Mouse (Mus musculus): ENCODE measurements around the gene Ssrp1. TPM values are rescaled to one million over a fixed set of nuclear protein-coding genes. Genes with fewer than 3 reads are reported as not detected.

Ssrp1 gene
- polyA plus RNA-seq, 1 experiment: 47.2 TPM

- TF ChIP-seq CTCF (IDR thresholded peaks at IDR 0.05; ENCODE audit: extremely low read depth, insufficient read length, insufficient replicate concordance, low read depth, low read length): no peak
- TF ChIP-seq POLR2A (IDR thresholded peaks at IDR 0.05; ENCODE audit: low read depth, low read length): no peak
- 7% methylated on average over 11 of the region's 11 CpGs for WGBS
- Histone ChIP-seq H3K4me3 (ENCODE audit: low read depth, low read length) (peak overlapping the region; percentile 89), H3K4me1 (ENCODE audit: control insufficient read depth, insufficient read depth, insufficient read length, low read length) (peaks cover 8% of the 10 kb centered on the region; the same call in 1 of the 2 replicates), H3K27ac (ENCODE audit: insufficient read depth, low read depth, low read length) (no peak overlapping the region), H3K36me3 (ENCODE audit: control insufficient read depth, insufficient read depth, low read length) (peaks cover 21% of the 10 kb centered on the region), H3K27me3 (ENCODE audit: control insufficient read depth, insufficient read depth, low read length) (no peaks in the 10 kb centered on the region)
Measured at GRCm38 (mm10) chr2:85036507-85037046, 457 bp upstream of the Ssrp1 start.

- 81% methylated on average over 13 of the region's 13 CpGs for WGBS
- Histone ChIP-seq H3K36me3 (ENCODE audit: control insufficient read depth, insufficient read depth, low read length) (peaks cover 38% of the 10 kb centered on the region), H3K27ac (ENCODE audit: insufficient read depth, low read depth, low read length) (no peak overlapping the region), H3K4me3 (ENCODE audit: low read depth, low read length) (no peak overlapping the region), H3K27me3 (ENCODE audit: control insufficient read depth, insufficient read depth, low read length) (no peaks in the 10 kb centered on the region), H3K4me1 (ENCODE audit: control insufficient read depth, insufficient read depth, insufficient read length, low read length) (peaks cover 8% of the 10 kb centered on the region; the same call in 1 of the 2 replicates)
- TF ChIP-seq POLR2A (IDR thresholded peaks at IDR 0.05; ENCODE audit: low read depth, low read length) (no peak), CTCF (IDR thresholded peaks at IDR 0.05; ENCODE audit: extremely low read depth, insufficient read length, insufficient replicate concordance, low read depth, low read length) (no peak)
Measured at GRCm38 (mm10) chr2:85038336-85038735, 1.3 kb downstream of the Ssrp1 start.

- WGBS: 86% methylated on average over 7 of the region's 7 CpGs
- no peaks in the 10 kb centered on the region for H3K27me3 ChIP-seq (ENCODE audit: control insufficient read depth, insufficient read depth, low read length)
- peaks cover 6% of the 10 kb centered on the region; the same call in 1 of the 2 replicates for H3K4me1 ChIP-seq (ENCODE audit: control insufficient read depth, insufficient read depth, insufficient read length, low read length)
- no peak for TF ChIP-seq POLR2A (IDR thresholded peaks at IDR 0.05; ENCODE audit: low read depth, low read length)
- TF ChIP-seq CTCF (IDR thresholded peaks at IDR 0.05; ENCODE audit: extremely low read depth, insufficient read length, insufficient replicate concordance, low read depth, low read length): no peak
- peaks cover 60% of the 10 kb centered on the region for H3K36me3 ChIP-seq (ENCODE audit: control insufficient read depth, insufficient read depth, low read length)
- no peak overlapping the region for H3K4me3 ChIP-seq (ENCODE audit: low read depth, low read length)
- H3K27ac ChIP-seq (ENCODE audit: insufficient read depth, low read depth, low read length): no peak overlapping the region
Measured at GRCm38 (mm10) chr2:85043623-85044022, 6.6 kb downstream of the Ssrp1 start.

GRCm38 (mm10) chr2:85046222-85046621 lies 9.2 kb downstream of the Ssrp1 start:
- TF ChIP-seq CTCF (IDR thresholded peaks at IDR 0.05; ENCODE audit: extremely low read depth, insufficient read length, insufficient replicate concordance, low read depth, low read length) (no peak), POLR2A (IDR thresholded peaks at IDR 0.05; ENCODE audit: low read depth, low read length) (no peak)
- Histone ChIP-seq H3K4me1 (ENCODE audit: control insufficient read depth, insufficient read depth, insufficient read length, low read length) (peaks cover 7% of the 10 kb centered on the region), H3K36me3 (ENCODE audit: control insufficient read depth, insufficient read depth, low read length) (peaks cover 42% of the 10 kb centered on the region), H3K4me3 (ENCODE audit: low read depth, low read length) (no peak overlapping the region), H3K27me3 (ENCODE audit: control insufficient read depth, insufficient read depth, low read length) (no peaks in the 10 kb centered on the region), H3K27ac (ENCODE audit: insufficient read depth, low read depth, low read length) (no peak overlapping the region)
- WGBS: 85% methylated on average over 8 of the region's 8 CpGs

GRCm38 (mm10) chr2:85047081-85047480 lies 10.0 kb downstream of the Ssrp1 start:
- TF ChIP-seq CTCF (IDR thresholded peaks at IDR 0.05; ENCODE audit: extremely low read depth, insufficient read length, insufficient replicate concordance, low read depth, low read length) (no peak), POLR2A (IDR thresholded peaks at IDR 0.05; ENCODE audit: low read depth, low read length) (no peak)
- H3K27me3 ChIP-seq (ENCODE audit: control insufficient read depth, insufficient read depth, low read length): no peaks in the 10 kb centered on the region
- H3K4me1 ChIP-seq (ENCODE audit: control insufficient read depth, insufficient read depth, insufficient read length, low read length): peaks cover 15% of the 10 kb centered on the region
- 36% methylated on average over 10 of the region's 10 CpGs for WGBS
- H3K36me3 ChIP-seq (ENCODE audit: control insufficient read depth, insufficient read depth, low read length): peaks cover 36% of the 10 kb centered on the region
- H3K27ac ChIP-seq (ENCODE audit: insufficient read depth, low read depth, low read length): peak overlapping the region; percentile 39
- H3K4me3 ChIP-seq (ENCODE audit: low read depth, low read length): no peak overlapping the region

- H3K4me1 ChIP-seq (ENCODE audit: control insufficient read depth, insufficient read depth, insufficient read length, low read length): peaks cover 17% of the 10 kb centered on the region
- no peaks in the 10 kb centered on the region for H3K27me3 ChIP-seq (ENCODE audit: control insufficient read depth, insufficient read depth, low read length)
- H3K4me3 ChIP-seq (ENCODE audit: low read depth, low read length): peak within 1 kb of the TSS; percentile 70
- no peak for TF ChIP-seq POLR2A (IDR thresholded peaks at IDR 0.05; ENCODE audit: low read depth, low read length)
- TF ChIP-seq CTCF (IDR thresholded peaks at IDR 0.05; ENCODE audit: extremely low read depth, insufficient read length, insufficient replicate concordance, low read depth, low read length): no peak
- H3K27ac ChIP-seq (ENCODE audit: insufficient read depth, low read depth, low read length): peak within 1 kb of the TSS; percentile 65
- H3K36me3 ChIP-seq (ENCODE audit: control insufficient read depth, insufficient read depth, low read length): peaks cover 33% of the 10 kb centered on the region
- under 1% methylated on average over 42 of the region's 42 CpGs for WGBS
Measured at GRCm38 (mm10) chr2:85047596-85048167, 10.6 kb downstream of the Ssrp1 start, which contains the start of gene Tnks1bp1. Gene Tnks1bp1, plus strand, starts transcription at chr2:85048022.

GRCm38 (mm10) chr2:85048168-85048751 lies 11.2 kb downstream of the Ssrp1 start:
- H3K27ac ChIP-seq (ENCODE audit: insufficient read depth, low read depth, low read length): peak overlapping the region; percentile 65
- under 1% methylated on average over 40 of the region's 44 CpGs for WGBS
- no peaks in the 10 kb centered on the region for H3K27me3 ChIP-seq (ENCODE audit: control insufficient read depth, insufficient read depth, low read length)
- peaks cover 29% of the 10 kb centered on the region for H3K36me3 ChIP-seq (ENCODE audit: control insufficient read depth, insufficient read depth, low read length)
- peak overlapping the region; percentile 70 for H3K4me3 ChIP-seq (ENCODE audit: low read depth, low read length)
- no peak for TF ChIP-seq POLR2A (IDR thresholded peaks at IDR 0.05; ENCODE audit: low read depth, low read length)
- no peak for TF ChIP-seq CTCF (IDR thresholded peaks at IDR 0.05; ENCODE audit: extremely low read depth, insufficient read length, insufficient replicate concordance, low read depth, low read length)
- H3K4me1 ChIP-seq (ENCODE audit: control insufficient read depth, insufficient read depth, insufficient read length, low read length): peaks cover 19% of the 10 kb centered on the region
